Mouse (Mus musculus) MEL (cell line): Measurements from ENCODE around the gene Drd3. TPM values are rescaled to one million over a fixed set of nuclear protein-coding genes. Genes with fewer than 3 reads are reported as not detected.
A peak's percentile ranks its signal among the peaks of the same experiment; 100 is the strongest.

ENCODE experiments used
- DNase-seq: peaks from one replicate; pipeline ENCODE4 v3.0.0; 2011; ENCODE audit warnings: low read depth, low spot score
- H3K27ac ChIP-seq: 2 replicates; pipeline ENCODE4 v1.5.1; 2012; ENCODE audit warnings: low read depth, mild to moderate bottlenecking, control low read depth, low read length, moderate library complexity; ENCODE audit not compliant: control insufficient read depth
- H3K27me3 ChIP-seq, 2 experiments: fragments of 150-350 bp in 1 of 2; sonication (generic) in 1 of 2; 2 replicates each; pipeline ENCODE4 v1.6.1; 2012; ENCODE audit warnings: low read length in 2 of 2, mild to moderate bottlenecking in 2 of 2, improper control_type of control experiment in 1 of 2, moderate library complexity in 1 of 2; ENCODE audit not compliant: insufficient read depth in 2 of 2, control insufficient read depth in 1 of 2
- H3K36me3 ChIP-seq, 2 experiments: 2 replicates each; pipeline ENCODE4 v1.6.1; 2012 to 2014; ENCODE audit warnings: low read length in 2 of 2, improper control_type of control experiment in 1 of 2, inconsistent platforms in 1 of 2, mild to moderate bottlenecking in 1 of 2; ENCODE audit not compliant: insufficient read depth in 2 of 2, control insufficient read depth in 1 of 2
- H3K4me1 ChIP-seq, 2 experiments: fragments of 150-350 bp in 1 of 2; sonication (generic) in 1 of 2; 2 replicates each; pipeline ENCODE4 v1.6.1; 2012; ENCODE audit warnings: low read length in 2 of 2, improper control_type of control experiment in 1 of 2, mild to moderate bottlenecking in 1 of 2; ENCODE audit not compliant: insufficient read depth in 2 of 2, control insufficient read depth in 1 of 2
- H3K4me3 ChIP-seq, 2 experiments: fragments of 150-350 bp in 1 of 2; sonication (generic) in 1 of 2; 2 replicates each; pipeline ENCODE4 v1.5.1; 2012; ENCODE audit warnings: low read depth in 2 of 2, low read length in 2 of 2, mild to moderate bottlenecking in 2 of 2, moderate library complexity in 2 of 2, control low read depth in 1 of 2, improper control_type of control experiment in 1 of 2; ENCODE audit not compliant: control insufficient read depth in 1 of 2, insufficient read depth in 1 of 2
- H3K79me2 ChIP-seq: 2 replicates; pipeline ENCODE4 v1.6.1; 2012; ENCODE audit warnings: mild to moderate bottlenecking, low read length, moderate library complexity; ENCODE audit not compliant: control insufficient read depth, poor library complexity, insufficient read depth
- H3K9ac ChIP-seq: 2 replicates; pipeline ENCODE4 v1.6.1; 2012; ENCODE audit warnings: low read depth, mild to moderate bottlenecking, control low read depth, low read length, moderate library complexity; ENCODE audit not compliant: control insufficient read depth, poor library complexity, severe bottlenecking
- H3K9me3 ChIP-seq: fragments of 150-350 bp; sonication (generic); replicated peaks from 2 replicates; pipeline ENCODE4 v1.6.1; 2012; ENCODE audit warnings: mild to moderate bottlenecking, low read length, improper control_type of control experiment, moderate library complexity; ENCODE audit not compliant: insufficient read depth
- BHLHE40 ChIP-seq: IDR thresholded peaks from 2 replicates; pipeline ENCODE4 v1.6.1; 2012; ENCODE audit warnings: low read depth, mild to moderate bottlenecking, inconsistent platforms, low read length, improper control_type of control experiment, borderline replicate concordance
- CTCF ChIP-seq, 3 experiments: IDR thresholded peaks in 2 of 3; conservative IDR thresholded peaks in 1 of 3; 2 replicates each; pipeline ENCODE4 v1.5.1; 2011 to 2012; ENCODE audit warnings: low read length in 3 of 3, low read depth in 2 of 3, mild to moderate bottlenecking in 2 of 3, improper control_type of control experiment in 1 of 3, inconsistent platforms in 1 of 3, mixed read lengths in 1 of 3, moderate library complexity in 1 of 3; ENCODE audit not compliant: control insufficient read depth in 1 of 3, insufficient read depth in 1 of 3, poor library complexity in 1 of 3, severe bottlenecking in 1 of 3
- EP300 ChIP-seq, 2 experiments: IDR thresholded peaks; 2 replicates each; pipeline ENCODE4 v1.6.1; 2011; ENCODE audit warnings: improper control_type of control experiment in 2 of 2, low read length in 2 of 2, low read depth in 1 of 2, mild to moderate bottlenecking in 1 of 2
- GABPA ChIP-seq: IDR thresholded peaks from 2 replicates; pipeline ENCODE4 v1.6.1; 2012; ENCODE audit warnings: low read depth, mild to moderate bottlenecking, inconsistent platforms, low read length, improper control_type of control experiment, moderate library complexity
- HCFC1 ChIP-seq: IDR thresholded peaks from 2 replicates; pipeline ENCODE4 v1.6.1; 2012; ENCODE audit warnings: low read depth, mild to moderate bottlenecking, inconsistent platforms, low read length, improper control_type of control experiment, moderate library complexity
- KAT2A ChIP-seq: conservative IDR thresholded peaks from 2 replicates; pipeline ENCODE4 v1.6.1; 2012; ENCODE audit warnings: low read depth, low read length, improper control_type of control experiment, inconsistent platforms
- MAFK ChIP-seq: IDR thresholded peaks from 2 replicates; pipeline ENCODE4 v1.6.1; 2011; ENCODE audit warnings: low read depth, mild to moderate bottlenecking, low read length, improper control_type of control experiment, borderline replicate concordance
- MAZ ChIP-seq: IDR thresholded peaks from 2 replicates; pipeline ENCODE4 v1.6.1; 2012; ENCODE audit warnings: low read depth, mild to moderate bottlenecking, inconsistent platforms, low read length, improper control_type of control experiment
- MYC ChIP-seq: IDR thresholded peaks from 2 replicates; pipeline ENCODE4 v1.6.1; 2011; ENCODE audit warnings: low read depth, mild to moderate bottlenecking, low read length, improper control_type of control experiment, moderate library complexity
- RAD21 ChIP-seq: IDR thresholded peaks from 2 replicates; pipeline ENCODE4 v1.6.1; 2011; ENCODE audit warnings: mild to moderate bottlenecking, low read depth, low read length, improper control_type of control experiment
- SMC3 ChIP-seq: IDR thresholded peaks from 2 replicates; pipeline ENCODE4 v1.6.1; 2011; ENCODE audit warnings: low read depth, low read length, improper control_type of control experiment
- TBP ChIP-seq: IDR thresholded peaks from 2 replicates; pipeline ENCODE4 v1.8.0; 2011; ENCODE audit warnings: low read depth, low read length, improper control_type of control experiment
- TCF12 ChIP-seq: IDR thresholded peaks from 2 replicates; pipeline ENCODE4 v1.6.1; 2014; ENCODE audit warnings: low read depth, mild to moderate bottlenecking, inconsistent platforms, low read length, improper control_type of control experiment, moderate library complexity
- UBTF ChIP-seq: IDR thresholded peaks from 2 replicates; pipeline ENCODE4 v1.6.1; 2012; ENCODE audit warnings: low read depth, mild to moderate bottlenecking, inconsistent platforms, low read length, improper control_type of control experiment, moderate library complexity, borderline replicate concordance; ENCODE audit not compliant: insufficient read depth
- USF1 ChIP-seq: IDR thresholded peaks from 2 replicates; pipeline ENCODE4 v1.6.1; 2014; ENCODE audit warnings: low read depth, mild to moderate bottlenecking, inconsistent platforms, low read length, improper control_type of control experiment, moderate library complexity
- USF2 ChIP-seq, 2 experiments: IDR thresholded peaks; 2 replicates each; pipeline ENCODE4 v1.6.1; 2011 to 2012; ENCODE audit warnings: improper control_type of control experiment in 2 of 2, low read length in 2 of 2, borderline replicate concordance in 1 of 2, inconsistent platforms in 1 of 2, low read depth in 1 of 2, mild to moderate bottlenecking in 1 of 2; ENCODE audit not compliant: insufficient read depth in 1 of 2
- ZMIZ1 ChIP-seq: IDR thresholded peaks from 2 replicates; pipeline ENCODE4 v1.6.1; 2012; ENCODE audit warnings: low read depth, mild to moderate bottlenecking, inconsistent platforms, low read length, improper control_type of control experiment, moderate library complexity
- polyA plus RNA-seq, 2 experiments: library from polyadenylated mRNA; stranded (reverse) in 1 of 2; unstranded in 1 of 2; fragments of >175 nt in 1 of 2; fragments of >200 nt in 1 of 2; gene quantifications; 2 replicates each; pipeline versions ENCODE4 v1.2.1 to v1.2.4; 2012; ENCODE audit warnings: low replicate concordance in 2 of 2, low read depth in 1 of 2; ENCODE audit not compliant: insufficient read length in 2 of 2, insufficient read depth in 1 of 2, missing spikeins in 1 of 2
- total RNA-seq: library from RNA; depleted of rRNA; stranded (reverse); fragments of 300-350 nt; gene quantifications from 2 replicates; pipeline ENCODE4 v1.2.3, GENCODE M21; 2012

Drd3 gene
- total and polyA plus RNA-seq, 3 experiments, result not detected

DNA sequence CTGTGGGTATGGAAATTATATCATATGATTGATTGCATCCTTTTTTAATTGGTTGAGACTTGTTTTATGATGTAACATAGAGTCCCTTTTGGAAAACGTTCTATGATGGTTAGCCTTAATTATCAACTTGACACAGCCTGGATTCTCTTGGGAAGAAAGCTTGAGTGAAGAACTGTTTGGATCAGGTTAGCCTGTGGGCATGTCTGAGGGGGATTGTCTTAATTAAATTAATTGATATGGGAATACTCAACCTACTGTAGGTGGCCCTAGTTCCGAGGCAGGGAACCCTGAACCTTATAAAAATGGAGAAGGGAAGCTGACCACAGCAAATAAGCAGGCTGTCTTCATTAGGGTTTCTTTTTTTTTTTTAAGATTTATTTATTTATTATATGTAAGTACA is 12.9 kb upstream of the Drd3 start:
- no peaks in the 10 kb centered on the region for H3K79me2 ChIP-seq
- no peaks in the 10 kb centered on the region for H3K9me3 ChIP-seq
- H3K27me3 ChIP-seq, result no peaks in the 10 kb centered on the region
- no peak overlapping the region for H3K9ac ChIP-seq
- peaks cover 0 to 12% of the 10 kb centered on the region in 2 experiments; a peak in 2 of 4 replicates for H3K36me3 ChIP-seq
- DNase-seq, result no peak
- no peak overlapping the region for H3K27ac ChIP-seq
- peaks cover 0 to 14% of the 10 kb centered on the region in 2 experiments; a peak in 3 of 4 replicates for H3K4me1 ChIP-seq
- no peak overlapping the region for H3K4me3 ChIP-seq
- TF ChIP-seq MYC (no peak), TCF12 (no peak)
- TF ChIP-seq, all 39 proteins: peak for 0

DNA sequence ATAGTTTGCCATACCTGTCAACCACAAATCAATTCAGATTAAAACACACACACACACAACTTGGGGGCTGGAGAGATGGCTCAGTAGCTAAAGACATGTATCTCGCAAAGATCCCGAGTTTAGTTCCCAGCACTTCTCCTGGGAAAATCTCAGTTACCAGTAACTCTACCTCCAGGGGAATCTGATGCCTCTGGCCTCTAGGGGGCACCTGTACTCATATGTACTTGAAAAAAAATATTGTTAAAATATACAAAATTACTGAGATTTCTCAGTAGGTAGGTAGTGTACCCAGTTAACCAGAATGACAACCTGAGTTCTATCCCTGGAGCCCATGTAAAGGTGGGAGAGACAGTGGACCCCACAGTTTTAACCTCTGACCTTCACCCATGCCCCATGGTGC is 5.4 kb upstream of the Drd3 start:
- no peak overlapping the region for H3K9ac ChIP-seq
- DNase-seq, result no peak
- H3K4me3 ChIP-seq, result no peak overlapping the region
- H3K27ac ChIP-seq, result no peak overlapping the region
- no peaks in the 10 kb centered on the region for H3K79me2 ChIP-seq
- no peak for TF ChIP-seq UBTF
- TF ChIP-seq RAD21, result peak; percentile 22
- TF ChIP-seq USF1, result no peak
- TF ChIP-seq SMC3, result peak; percentile 36; the same call in 1 of the 2 replicates
- TF ChIP-seq EP300 (IDR thresholded peaks at IDR 0.05; ENCODE audit: low read depth in 1 of 2, low read length in 2 of 2), result no peak
- no peak for TF ChIP-seq KAT2A
- TF ChIP-seq CTCF (IDR thresholded peaks at IDR 0.05 in 2 of 3, conservative IDR thresholded peaks at IDR 0.05 in 1 of 3; ENCODE audit: control insufficient read depth in 1 of 3, insufficient read depth in 1 of 3, low read depth in 2 of 3, low read length in 3 of 3, poor library complexity in 1 of 3, severe bottlenecking in 1 of 3), result peak; percentile 7 to 44 (median 16); a peak in 2 of 6 replicates
- no peak for TF ChIP-seq ZMIZ1
- no peak for TF ChIP-seq MYC
- no peak for TF ChIP-seq TBP
- no peaks in the 10 kb centered on the region; a peak in 1 of 4 replicates for H3K4me1 ChIP-seq
- H3K36me3 ChIP-seq, result no peaks in the 10 kb centered on the region
- H3K9me3 ChIP-seq, result no peaks in the 10 kb centered on the region
- H3K27me3 ChIP-seq, result peaks cover 0 to 3% of the 10 kb centered on the region in 2 experiments; a peak in 2 of 4 replicates

DNA sequence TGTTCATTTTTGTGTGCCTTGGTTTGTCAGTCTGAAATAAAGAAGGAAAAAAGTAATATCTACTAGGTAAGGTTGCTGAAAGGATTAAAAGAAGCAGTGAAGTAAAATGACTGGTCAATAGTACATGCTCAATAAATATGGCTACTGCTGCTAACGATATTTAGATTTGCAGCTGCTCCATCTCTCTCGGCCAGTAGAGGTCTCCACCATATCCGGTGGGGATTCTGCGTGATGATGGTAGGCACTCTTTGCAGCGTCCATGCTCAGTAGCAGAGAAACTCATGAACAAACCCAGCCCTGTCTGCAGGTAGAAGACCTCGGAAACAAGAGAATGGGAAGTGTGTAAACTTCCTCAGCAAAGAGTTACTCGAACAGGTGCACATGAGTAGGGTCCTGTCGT is 926 bp upstream of the Drd3 start:
- Histone ChIP-seq H3K36me3 (no peaks in the 10 kb centered on the region), H3K9me3 (no peaks in the 10 kb centered on the region), H3K79me2 (no peaks in the 10 kb centered on the region), H3K4me1 (no peaks in the 10 kb centered on the region), H3K27ac (no peak overlapping the region), H3K27me3 (peaks cover 2 to 3% of the 10 kb centered on the region in 2 experiments; a peak in 1 of 4 replicates), H3K4me3 (no peak overlapping the region), H3K9ac (no peak overlapping the region)
- TF ChIP-seq GABPA (no peak), RAD21 (peak; percentile 15), MAZ (no peak), MAFK (no peak), MYC (no peak), CTCF (IDR thresholded peaks at IDR 0.05 in 2 of 3, conservative IDR thresholded peaks at IDR 0.05 in 1 of 3; ENCODE audit: control insufficient read depth in 1 of 3, insufficient read depth in 1 of 3, low read depth in 2 of 3, low read length in 3 of 3, poor library complexity in 1 of 3, severe bottlenecking in 1 of 3) (peak; percentile 42 to 53 (median 46)), SMC3 (peak; percentile 50), USF2 (IDR thresholded peaks at IDR 0.05; ENCODE audit: borderline replicate concordance in 1 of 2, insufficient read depth in 1 of 2, low read depth in 1 of 2, low read length in 2 of 2) (no peak), HCFC1 (no peak), BHLHE40 (no peak)
- no peak for DNase-seq
